Mouse (Mus musculus) bone marrow, adult 2 months (tissue): ENCODE data around the gene Sertad2.

ENCODE experiments used
- CTCF ChIP-seq: fragments of 200-500 bp; IDR thresholded peaks from 2 replicates; pipeline ENCODE4 v1.5.1; 2011; ENCODE audit warnings: low read length, control low read depth; ENCODE audit not compliant: control insufficient read depth, insufficient read depth
- POLR2A ChIP-seq: fragments of 200-500 bp; IDR thresholded peaks from 2 replicates; pipeline ENCODE4 v1.6.1; 2011; ENCODE audit warnings: low read depth, mild to moderate bottlenecking, control low read depth, low read length, borderline replicate concordance; ENCODE audit not compliant: control insufficient read depth

DNA sequence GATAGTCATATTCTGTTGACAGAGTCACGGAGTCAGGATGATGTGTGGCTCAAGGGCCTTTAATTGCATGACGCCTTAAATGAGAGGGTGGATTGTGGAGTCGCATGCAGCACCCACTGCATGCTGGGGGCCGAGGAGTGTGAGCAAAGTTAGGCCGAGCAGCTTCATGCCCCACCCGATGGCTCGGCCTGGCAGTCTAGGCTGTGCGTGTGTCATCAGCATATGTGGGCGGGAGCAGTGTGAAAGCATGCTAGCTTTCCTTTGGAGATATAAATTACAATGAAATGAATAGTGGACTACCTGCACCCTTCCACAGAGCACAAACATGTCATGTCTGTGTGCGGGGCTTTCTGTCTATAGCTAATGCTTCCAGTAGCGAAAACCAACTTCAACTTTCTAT, 65.4 kb downstream of the Sertad2 start:
- TF ChIP-seq CTCF, result no peak
- no peak for TF ChIP-seq POLR2A
